Mouse (Mus musculus) testis, adult 2 months (tissue): ENCODE measurements around the gene Obsl1.

ENCODE experiments used
- CTCF ChIP-seq: fragments of 200-500 bp; IDR thresholded peaks from 2 replicates; pipeline ENCODE4 v1.5.1; 2012; ENCODE audit warnings: low read depth, mild to moderate bottlenecking, inconsistent platforms, low read length, moderate library complexity; ENCODE audit not compliant: control insufficient read depth, insufficient read depth, insufficient replicate concordance
- POLR2A ChIP-seq: fragments of 200-500 bp; IDR thresholded peaks from 2 replicates; pipeline ENCODE4 v1.6.1; 2012; ENCODE audit warnings: low read depth, mild to moderate bottlenecking, inconsistent platforms, low read length, moderate library complexity; ENCODE audit not compliant: control insufficient read depth

GRCm38 (mm10) chr1:75490785-75491551, 15.3 kb downstream of the Obsl1 start:
- TF ChIP-seq POLR2A (no peak), CTCF (no peak)
